Mouse (Mus musculus): ENCODE measurements around the gene Pcsk2.

GRCm38 (mm10) chr2:143683513-143683912 lies 137.6 kb downstream of the Pcsk2 start:
- TF ChIP-seq CTCF (IDR thresholded peaks at IDR 0.05) (no peak), EP300 (IDR thresholded peaks at IDR 0.05) (no peak)

Measured in lung, postnatal 0 days (tissue).